Mouse (Mus musculus) lung, postnatal 0 days (tissue): ENCODE measurements at regions not wholly inside any gene's neighbourhood (a gene's known extent, or its start where the extent isn't known, plus 50 kb on each side); places are given as distances from the start of the nearest gene placed in this dataset.

Experiments
- ATAC-seq: fragments of 200-750 bp; cut with Nextera tagmentation; 2 replicates; pipeline ENCODE4 v1.8.0; 2017; ENCODE audit warnings: moderate library complexity
- DNase-seq: peaks from one replicate; pipeline ENCODE4 v3.0.0-alpha.2; 2016; ENCODE audit warnings: low spot score
- H3K27ac ChIP-seq: fragments of 300-500 bp; sonication (generic); 2 replicates; pipeline ENCODE4 v1.5.1; 2014; ENCODE audit warnings: antibody characterized with exemption, mild to moderate bottlenecking, low read length, mixed read lengths
- H3K27me3 ChIP-seq: fragments of 300-500 bp; sonication (generic); replicated peaks from 2 replicates; pipeline ENCODE4 v1.6.1; 2014; ENCODE audit warnings: low read length, mixed read lengths; ENCODE audit not compliant: insufficient read depth
- H3K36me3 ChIP-seq: fragments of 300-500 bp; sonication (generic); 2 replicates; pipeline ENCODE4 v1.6.1; 2014; ENCODE audit warnings: low read length, mixed read lengths; ENCODE audit not compliant: insufficient read depth
- H3K4me1 ChIP-seq: fragments of 300-500 bp; sonication (generic); 2 replicates; pipeline ENCODE4 v1.6.1; 2014; ENCODE audit warnings: antibody characterized with exemption, low read depth, low read length, mixed read lengths; ENCODE audit not compliant: insufficient read depth
- H3K4me2 ChIP-seq: fragments of 300-500 bp; sonication (generic); replicated peaks from 2 replicates; pipeline ENCODE4 v1.6.1; 2014; ENCODE audit warnings: low read depth, mild to moderate bottlenecking, low read length, moderate library complexity, mixed read lengths
- H3K4me3 ChIP-seq: fragments of 300-500 bp; sonication (generic); 2 replicates; pipeline ENCODE4 v1.5.1; 2014; ENCODE audit warnings: low read depth, low read length
- H3K9ac ChIP-seq: fragments of 300-500 bp; sonication (generic); replicated peaks from 2 replicates; pipeline ENCODE4 v1.6.1; 2014; ENCODE audit warnings: low read depth, mild to moderate bottlenecking
- H3K9me3 ChIP-seq: fragments of 300-500 bp; sonication (generic); 2 replicates; pipeline ENCODE4 v1.6.1; 2016; ENCODE audit warnings: low read length, mixed read lengths
- CTCF ChIP-seq: IDR thresholded peaks from 2 replicates; pipeline ENCODE4 v1.5.1; 2016; ENCODE audit warnings: antibody characterized with exemption, mild to moderate bottlenecking
- EP300 ChIP-seq: IDR thresholded peaks from 2 replicates; pipeline ENCODE4 v1.6.1; 2016; ENCODE audit warnings: antibody characterized with exemption, mild to moderate bottlenecking, control low read depth
- WGBS: fragments of 180-500 bp; shearing (Covaris S2); extraction: QIAGEN DNeasy Blood & Tissue Kit; methylation state at CpG from one replicate; pipeline ENCODE4 v1.1.7; 2014; 5-methylcytosine and 5-hydroxymethylcytosine counted together

DNA sequence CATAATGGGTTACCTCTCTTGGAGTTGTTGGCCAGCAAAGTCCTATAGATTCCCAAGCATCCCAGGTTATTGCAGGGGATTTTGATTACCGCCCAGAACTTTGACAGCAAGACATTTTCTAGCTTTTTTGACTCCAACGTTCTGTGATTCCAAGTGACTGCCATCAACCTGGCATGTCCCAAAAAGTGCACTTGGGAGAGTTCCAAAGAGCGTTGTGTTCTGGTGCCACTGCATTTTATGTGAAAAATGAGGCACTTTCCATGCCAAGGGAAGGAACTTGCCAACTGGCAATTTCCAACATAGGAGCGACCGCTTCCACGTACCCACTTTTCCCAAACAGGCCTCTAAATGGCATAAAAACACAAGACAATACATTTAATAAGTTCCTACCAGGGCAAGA lies 57.7 kb upstream of the Stxbp5l start:
- Histone ChIP-seq H3K27ac (no peak overlapping the region), H3K4me3 (no peak overlapping the region), H3K4me1 (no peaks in the 10 kb centered on the region), H3K27me3 (no peaks in the 10 kb centered on the region), H3K36me3 (no peaks in the 10 kb centered on the region), H3K9ac (no peak overlapping the region), H3K9me3 (no peaks in the 10 kb centered on the region), H3K4me2 (no peak overlapping the region)
- 86% methylated on average over 6 of the region's 6 CpGs for WGBS
- no peak for TF ChIP-seq EP300
- no peak for TF ChIP-seq CTCF
- ATAC-seq = no peak
- DNase-seq = no peak

DNA sequence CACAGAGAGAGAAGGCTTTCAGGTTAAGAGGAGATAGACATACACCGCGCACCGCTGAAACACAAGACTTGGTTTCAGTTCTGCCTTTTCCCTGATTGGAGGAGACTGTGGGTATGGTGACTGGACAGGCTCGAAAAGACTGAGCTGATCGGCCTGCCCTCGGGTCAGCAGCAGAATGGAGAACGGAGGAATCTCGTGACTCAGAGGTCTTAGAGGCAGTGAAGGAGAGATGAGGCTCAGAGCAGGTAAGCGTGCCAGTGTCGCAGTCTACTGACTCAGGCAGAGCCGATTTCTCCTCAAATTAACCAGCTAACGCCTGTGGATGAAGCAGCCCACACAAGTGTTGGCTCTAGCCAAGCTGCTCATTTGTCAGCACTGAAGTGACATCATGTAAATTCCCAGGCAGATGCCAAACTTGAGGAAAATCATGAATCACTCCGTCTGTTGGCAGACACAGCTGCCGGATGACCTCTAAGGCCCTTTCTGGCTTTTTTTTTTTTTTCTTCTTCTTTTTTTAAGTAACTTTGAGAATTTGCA lies 55.9 kb upstream of the Stxbp5l start:
- Histone ChIP-seq H3K9ac (no peak overlapping the region), H3K36me3 (no peaks in the 10 kb centered on the region), H3K4me2 (no peak overlapping the region), H3K27me3 (no peaks in the 10 kb centered on the region), H3K4me3 (no peak overlapping the region), H3K4me1 (no peaks in the 10 kb centered on the region), H3K9me3 (no peaks in the 10 kb centered on the region), H3K27ac (no peak overlapping the region)
- ATAC-seq (no peak), DNase-seq (peak; percentile 41)
- 54% methylated on average over 14 of the region's 14 CpGs for WGBS
- no peak for TF ChIP-seq EP300
- no peak for TF ChIP-seq CTCF
